Mouse (Mus musculus) gastrocnemius, adult 18-20 months (tissue): ENCODE measurements around the gene Prkg1. TPM values are rescaled to one million over a fixed set of nuclear protein-coding genes. Genes with fewer than 3 reads are reported as not detected.

Experiments used
- DNase-seq: peaks from one replicate; pipeline ENCODE4 v3.0.0; 2021; ENCODE audit warnings: low spot score
- total RNA-seq, 2 experiments: library from RNA; stranded (reverse); gene quantifications; 2 replicates each; pipeline ENCODE4 v1.2.3; 2021

Prkg1 gene
- total RNA-seq, 2 experiments from 2014 or later: 24.4 to 39.7 TPM

GRCm38 (mm10) chr19:30890377-30890776 is 874.5 kb downstream of the Prkg1 start:
- DNase-seq: no peak

- DNase-seq: no peak
These were observed 875.0 kb downstream of the Prkg1 start for GRCm38 (mm10) chr19:30889851-30890250.

- no peak for DNase-seq
These were observed 903.4 kb downstream of the Prkg1 start for GRCm38 (mm10) chr19:30861441-30861840.

- no peak for DNase-seq
These were observed 913.8 kb downstream of the Prkg1 start for GRCm38 (mm10) chr19:30851023-30851422.

GRCm38 (mm10) chr19:30844916-30845315 is 919.9 kb downstream of the Prkg1 start:
- no peak for DNase-seq

- DNase-seq: no peak
These were observed 921.2 kb downstream of the Prkg1 start for GRCm38 (mm10) chr19:30843637-30844036.

GRCm38 (mm10) chr19:30843052-30843564 is 921.7 kb downstream of the Prkg1 start:
- no peak for DNase-seq

GRCm38 (mm10) chr19:30842640-30843039 is 922.2 kb downstream of the Prkg1 start:
- DNase-seq: no peak

- DNase-seq: no peak
These were observed 931.7 kb downstream of the Prkg1 start for GRCm38 (mm10) chr19:30833045-30833651.

- no peak for DNase-seq
These were observed 935.5 kb downstream of the Prkg1 start for GRCm38 (mm10) chr19:30829231-30829775.

- DNase-seq: no peak
These were observed 937.0 kb downstream of the Prkg1 start for GRCm38 (mm10) chr19:30827820-30828219.

GRCm38 (mm10) chr19:30826106-30826505 is 938.7 kb downstream of the Prkg1 start:
- no peak for DNase-seq

- DNase-seq: no peak
These were observed 949.2 kb downstream of the Prkg1 start for GRCm38 (mm10) chr19:30815661-30816060.

- DNase-seq: no peak
These were observed 958.6 kb downstream of the Prkg1 start for GRCm38 (mm10) chr19:30806265-30806664.

- no peak for DNase-seq
These were observed 984.0 kb downstream of the Prkg1 start for GRCm38 (mm10) chr19:30780803-30781202.

GRCm38 (mm10) chr19:30768316-30768715 is 996.5 kb downstream of the Prkg1 start:
- no peak for DNase-seq

GRCm38 (mm10) chr19:30744426-30744825 is 1020.4 kb downstream of the Prkg1 start:
- DNase-seq: no peak

GRCm38 (mm10) chr19:30699130-30699529 is 1065.7 kb downstream of the Prkg1 start:
- DNase-seq: no peak

- DNase-seq: no peak
These were observed 1073.6 kb downstream of the Prkg1 start for GRCm38 (mm10) chr19:30691258-30691657.

GRCm38 (mm10) chr19:30690691-30691090 is 1074.1 kb downstream of the Prkg1 start:
- no peak for DNase-seq

- DNase-seq: no peak
These were observed 1076.9 kb downstream of the Prkg1 start for GRCm38 (mm10) chr19:30687942-30688341.

GRCm38 (mm10) chr19:30676308-30676707 is 1088.5 kb downstream of the Prkg1 start:
- no peak for DNase-seq

- DNase-seq: peak; percentile 63
These were observed 1100.6 kb downstream of the Prkg1 start for GRCm38 (mm10) chr19:30664269-30664668.
